Mouse (Mus musculus) ES-CJ7 (cell line): ENCODE measurements at regions not wholly inside any gene's neighbourhood (a gene's known extent, or its start where the extent isn't known, plus 50 kb on each side); places are given as distances from the start of the nearest gene placed in this dataset.

Source experiments
- DNase-seq: peaks from one replicate; pipeline ENCODE4 v3.0.0; 2011; ENCODE audit warnings: low read depth, low spot score

- DNase-seq: no peak
Measured at GRCm38 (mm10) chr6:31083701-31084100, 124.8 kb upstream of the Klf14 start.

GRCm38 (mm10) chr6:31085063-31085759 lies 126.3 kb upstream of the Klf14 start:
- DNase-seq: no peak

- DNase-seq: no peak
Measured at GRCm38 (mm10) chr6:31085760-31086108, 126.9 kb upstream of the Klf14 start.

- DNase-seq: no peak
Measured at GRCm38 (mm10) chr6:31086283-31086682, 127.4 kb upstream of the Klf14 start.

- DNase-seq: no peak
Measured at GRCm38 (mm10) chr6:31086798-31087360, 128.0 kb upstream of the Klf14 start.

- no peak for DNase-seq
Measured at GRCm38 (mm10) chr6:31087511-31087910, 128.6 kb upstream of the Klf14 start.

GRCm38 (mm10) chr6:31088147-31088972 lies 129.5 kb upstream of the Klf14 start:
- DNase-seq: no peak

GRCm38 (mm10) chr6:31088973-31089368 lies 130.1 kb upstream of the Klf14 start:
- no peak for DNase-seq

GRCm38 (mm10) chr6:31090288-31090687 lies 131.4 kb upstream of the Klf14 start:
- no peak for DNase-seq

- no peak for DNase-seq
Measured at GRCm38 (mm10) chr6:31090791-31091190, 131.9 kb upstream of the Klf14 start.

- no peak for DNase-seq
Measured at GRCm38 (mm10) chr6:31092324-31092723, 133.4 kb upstream of the Klf14 start.

- DNase-seq: no peak
Measured at GRCm38 (mm10) chr6:31092760-31093159, 133.9 kb upstream of the Klf14 start.

GRCm38 (mm10) chr6:31095943-31096714 lies 137.3 kb upstream of the Klf14 start:
- no peak for DNase-seq

GRCm38 (mm10) chr6:31096787-31097186 lies 137.9 kb upstream of the Klf14 start:
- DNase-seq: no peak

GRCm38 (mm10) chr6:31097254-31097653 lies 138.4 kb upstream of the Klf14 start:
- DNase-seq: no peak

GRCm38 (mm10) chr6:31098106-31098505 lies 139.2 kb upstream of the Klf14 start:
- DNase-seq: no peak

GRCm38 (mm10) chr6:31100084-31100579 lies 141.3 kb upstream of the Klf14 start:
- no peak for DNase-seq

- peak; percentile 56 for DNase-seq
Measured at GRCm38 (mm10) chr6:31100749-31101148, 141.9 kb upstream of the Klf14 start.

- DNase-seq: no peak
Measured at GRCm38 (mm10) chr6:31106144-31106836, 147.4 kb upstream of the Klf14 start.

GRCm38 (mm10) chr6:31106856-31107359 lies 148.0 kb upstream of the Klf14 start:
- no peak for DNase-seq

GRCm38 (mm10) chr6:31107360-31107759 lies 148.5 kb upstream of the Klf14 start:
- DNase-seq: no peak
